Mouse (Mus musculus) adipocyte (in vitro differentiated cells): ENCODE measurements around the gene Rbpjl.

Experiments
- DNase-seq: peaks from one replicate; pipeline ENCODE4 v3.0.0-alpha.2; 2016; ENCODE audit warnings: low spot score

Rbpjl gene

DNA sequence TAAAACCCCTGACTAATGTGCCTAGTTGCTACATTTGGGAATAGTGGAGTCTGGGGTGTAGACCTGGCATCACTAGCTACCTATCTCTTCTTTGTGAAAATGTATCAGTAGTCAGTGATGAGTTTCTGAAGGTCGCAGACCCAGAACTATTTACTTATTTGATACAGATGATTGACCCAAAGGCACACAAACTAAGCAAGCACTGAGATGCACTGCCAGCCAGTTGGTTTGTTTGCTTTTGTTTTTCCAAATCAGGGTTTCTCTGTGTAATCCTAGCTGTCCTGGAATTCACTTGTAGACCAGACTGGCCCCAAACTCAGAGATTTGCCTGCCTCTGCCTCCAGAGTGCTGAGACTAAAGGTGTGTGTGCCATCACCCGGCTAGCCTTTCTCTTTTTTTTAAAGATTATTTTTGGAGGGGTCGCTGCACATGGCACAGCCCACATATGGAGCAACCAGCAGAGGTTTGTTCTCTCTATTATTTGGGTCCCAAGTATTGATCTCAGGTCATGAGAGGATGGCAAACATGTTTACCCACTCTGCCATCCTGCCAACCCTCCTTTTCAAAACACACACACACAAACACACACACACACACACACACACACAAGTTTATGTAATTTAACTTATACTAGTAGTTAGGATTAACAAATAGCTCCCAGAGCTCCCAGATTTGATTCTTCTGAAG lies 42.6 kb downstream of the Rbpjl start:
- no peak for DNase-seq

GRCm38 (mm10) chr2:164446086-164446469 lies 43.1 kb downstream of the Rbpjl start:
- DNase-seq, result no peak

- DNase-seq, result no peak
Measured at GRCm38 (mm10) chr2:164448140-164448539, 45.2 kb downstream of the Rbpjl start.

DNA sequence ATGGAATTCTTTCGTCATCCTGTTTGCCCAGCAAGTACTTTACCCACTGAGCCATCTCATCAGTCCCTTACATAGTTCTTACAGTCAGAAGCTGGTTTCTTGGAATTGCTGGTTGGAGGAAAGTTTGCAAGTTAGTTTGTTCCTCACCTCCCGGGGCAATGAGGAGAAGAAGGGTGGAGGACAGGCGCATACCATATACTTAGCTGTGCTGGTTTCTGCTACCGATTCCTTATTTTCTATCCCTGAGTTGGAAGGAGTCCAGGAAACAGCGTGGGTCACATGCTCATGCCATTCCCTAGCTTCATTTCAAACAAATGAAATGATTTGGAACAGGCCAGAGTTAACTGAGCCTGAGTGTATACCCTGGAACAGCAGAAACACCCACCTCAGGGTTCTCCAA lies 46.0 kb downstream of the Rbpjl start:
- DNase-seq, result no peak

- DNase-seq, result no peak
Measured at GRCm38 (mm10) chr2:164449341-164450042, 46.6 kb downstream of the Rbpjl start.

- DNase-seq, result no peak
Measured at GRCm38 (mm10) chr2:164452000-164452676, 49.2 kb downstream of the Rbpjl start.

DNA sequence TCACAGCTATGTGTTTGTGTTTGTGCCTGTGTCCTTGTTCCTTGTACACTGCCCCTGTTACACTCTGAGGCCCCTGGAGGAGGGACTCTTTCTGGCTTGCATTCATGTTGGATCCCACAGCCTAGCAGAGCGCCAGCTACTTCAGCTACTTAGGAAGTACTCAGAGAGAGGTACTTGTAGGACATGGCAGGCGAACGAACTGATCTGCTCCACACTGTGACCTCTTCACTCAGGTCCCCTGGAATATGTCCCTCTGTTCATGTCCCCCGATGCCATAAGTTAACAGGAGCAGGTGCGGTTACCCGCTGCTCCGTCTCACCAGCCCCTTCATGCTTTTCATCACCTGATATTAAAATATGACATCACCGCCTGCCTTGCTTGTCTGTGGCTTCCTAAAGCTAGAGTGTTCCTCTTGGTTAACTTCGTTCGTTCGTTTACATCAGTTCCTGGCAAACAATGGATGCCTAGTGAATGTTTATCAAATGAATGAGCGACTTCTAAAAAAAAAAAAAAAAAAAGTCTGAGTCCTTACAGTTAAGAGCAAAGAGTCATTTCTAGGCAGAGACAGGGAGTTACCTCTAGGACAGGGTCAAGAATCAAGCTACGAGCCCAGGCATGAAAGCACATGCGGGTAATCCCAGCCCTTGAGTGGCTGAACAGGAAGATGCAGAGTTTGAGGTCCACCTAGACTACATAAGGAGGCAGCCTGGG lies 50.3 kb downstream of the Rbpjl start:
- DNase-seq, result no peak

- no peak for DNase-seq
Measured at GRCm38 (mm10) chr2:164453887-164454500, 51.1 kb downstream of the Rbpjl start.

GRCm38 (mm10) chr2:164454846-164455245 lies 51.9 kb downstream of the Rbpjl start:
- DNase-seq, result peak; percentile 97

- peak; percentile 88 for DNase-seq
Measured at GRCm38 (mm10) chr2:164455421-164456190, 52.7 kb downstream of the Rbpjl start.

GRCm38 (mm10) chr2:164456413-164456812 lies 53.5 kb downstream of the Rbpjl start:
- peak; percentile 41 for DNase-seq

DNA sequence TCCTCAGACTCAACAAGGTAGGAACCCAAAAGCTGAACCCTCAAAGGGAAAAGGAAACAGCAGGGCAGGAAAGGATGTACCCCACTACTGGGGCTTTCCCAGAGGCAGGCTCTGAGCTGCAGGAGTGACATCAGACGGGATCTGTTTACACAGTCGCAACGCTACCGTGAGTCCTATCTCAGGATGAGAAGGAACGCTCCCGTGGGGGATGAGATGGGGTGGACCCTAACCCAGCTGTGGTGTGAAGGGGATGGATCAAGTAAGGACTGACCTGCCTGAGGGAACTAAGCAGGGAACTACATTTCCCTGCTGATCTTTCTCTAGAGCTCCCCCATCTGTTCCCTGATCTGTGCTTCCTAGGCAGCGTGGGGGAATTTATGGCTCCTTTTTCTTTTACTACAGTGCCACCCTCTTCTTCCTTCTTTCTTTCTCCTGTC lies 53.9 kb downstream of the Rbpjl start, which contains the start of gene Sys1:
Sys1 (plus strand) TSS at position 101 of the 437 bp plus-strand sequence.
- peak; percentile 31 for DNase-seq

DNA sequence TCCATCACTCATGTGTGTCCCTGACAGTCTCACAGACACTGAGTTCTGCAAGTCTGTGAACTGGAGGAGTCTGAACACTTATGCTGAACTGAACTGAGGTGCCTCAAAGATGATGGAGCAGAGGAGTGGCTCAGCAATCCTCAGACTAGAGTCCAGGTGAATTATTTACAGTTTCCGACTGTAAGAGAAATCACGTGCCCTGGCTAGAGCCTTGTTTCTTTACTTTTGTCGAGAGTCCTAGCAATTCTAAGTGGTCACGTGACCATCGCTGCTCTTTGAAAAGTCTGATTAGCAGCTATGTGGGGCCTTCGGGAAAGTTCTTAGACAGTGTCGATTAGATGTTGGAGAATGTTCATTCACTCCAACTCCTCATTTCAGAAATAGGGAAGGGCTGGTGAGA lies 55.0 kb downstream of the Rbpjl start:
- DNase-seq, result no peak

DNA sequence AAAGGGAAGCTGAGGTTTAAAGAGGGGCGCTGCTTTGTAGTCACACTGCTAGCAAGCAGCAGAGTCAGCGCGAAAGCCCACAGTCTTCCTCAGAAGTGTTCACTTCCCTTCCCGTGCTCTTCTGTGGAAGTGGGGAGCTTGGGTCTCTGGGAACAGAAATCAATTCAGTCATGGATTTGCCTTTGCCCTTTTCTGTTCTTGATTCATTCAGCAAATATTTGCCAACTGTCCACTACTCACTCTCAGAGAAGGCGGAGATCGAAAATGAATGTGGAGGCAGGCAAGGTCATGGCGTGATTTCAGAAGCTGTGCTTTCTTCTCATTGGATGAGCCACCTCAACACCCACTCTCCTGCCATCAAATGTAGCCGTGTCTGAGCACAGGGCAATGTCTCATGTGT lies 55.6 kb downstream of the Rbpjl start:
- DNase-seq, result peak; percentile 46

DNA sequence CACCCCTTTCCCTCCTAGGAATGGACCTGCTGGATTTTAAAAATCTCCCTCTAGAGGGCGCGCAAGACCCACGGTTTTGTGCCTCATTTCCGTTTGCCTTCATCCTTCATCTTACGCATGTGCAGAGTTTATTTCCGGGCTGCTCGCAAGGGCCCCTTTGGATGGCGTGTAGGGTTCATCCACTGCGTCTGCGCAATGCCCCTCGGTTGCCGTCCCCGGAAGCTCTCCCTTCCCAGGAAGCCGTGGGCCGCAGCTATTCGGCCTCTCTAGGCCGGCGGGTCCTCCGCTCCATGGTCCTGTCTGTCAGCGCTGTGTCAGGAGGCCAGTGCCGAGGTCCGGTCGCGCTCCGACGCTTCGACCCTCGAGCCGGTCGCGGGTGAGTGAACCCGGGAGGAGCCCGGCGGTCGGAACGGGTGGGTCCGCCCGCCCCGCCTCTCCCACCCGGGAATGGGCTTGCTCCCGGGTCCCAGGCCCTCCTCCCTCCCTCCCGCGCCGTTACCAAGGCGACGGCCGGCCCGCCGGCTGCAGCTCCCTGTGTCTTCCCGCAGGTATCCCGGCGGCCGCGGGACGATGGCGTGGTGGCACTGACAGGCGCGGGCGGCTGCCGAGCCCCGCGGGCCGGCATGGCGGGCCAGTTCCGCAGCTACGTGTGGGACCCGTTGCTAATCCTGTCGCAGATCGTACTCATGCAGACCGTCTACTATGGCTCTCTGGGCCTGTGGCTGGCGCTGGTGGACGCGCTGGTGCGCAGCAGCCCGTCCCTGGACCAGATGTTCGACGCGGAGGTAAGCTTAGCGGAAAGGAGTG lies 58.0 kb downstream of the Rbpjl start, which contains the start of gene Gm20458:
Gm20458 (plus strand) TSS at position 223 of the 807 bp plus-strand sequence.
- DNase-seq, result peak; percentile 100
